Comparison of ENCODE assay signal across 7 mouse cellular contexts in the genomic region with DNA sequence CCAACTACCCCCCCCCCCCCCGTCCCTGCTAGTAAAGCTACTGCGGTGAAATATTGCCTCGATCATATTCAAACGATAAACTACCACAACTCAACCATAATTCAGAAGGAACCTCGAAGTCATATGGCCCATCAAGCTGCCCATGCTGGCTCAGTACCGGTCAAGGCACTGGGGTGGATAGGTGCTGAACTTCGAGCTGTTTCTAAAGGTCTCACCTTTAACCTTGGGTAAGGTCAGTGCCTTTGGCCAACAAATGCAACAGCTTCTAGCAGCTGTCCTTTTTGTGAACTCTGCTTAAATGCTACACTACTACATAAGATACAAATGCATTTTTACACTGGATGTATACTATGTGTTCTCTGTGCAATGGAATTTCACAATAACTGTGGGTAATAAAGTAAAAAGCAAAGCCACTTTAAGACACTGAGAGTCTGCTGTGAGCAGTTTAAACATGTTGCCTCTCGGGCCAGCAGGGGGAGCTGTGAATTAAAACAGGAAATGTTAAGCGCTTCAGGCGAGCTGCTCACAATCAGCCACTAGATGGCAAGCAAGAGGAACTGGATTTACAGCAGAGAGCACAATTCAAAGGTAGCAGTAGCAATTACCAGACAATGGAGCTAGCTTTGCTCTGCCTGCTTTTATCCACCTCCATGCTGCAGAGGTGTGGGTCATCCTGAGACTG. TPM values are rescaled to one million over a fixed set of nuclear protein-coding genes. Genes with fewer than 3 reads are reported as not detected.
A peak's percentile ranks its signal among the peaks of the same experiment; 100 is the strongest.
DNase-seq lines count a peak whose midpoint lies in the region; ATAC-seq and TF ChIP-seq lines count a peak whose summit lies in the region.

No protein-coding gene starts in this region.

- H3K27me3 ChIP-seq in intestine, postnatal 0 days (replicated peaks; ENCODE audit: control insufficient read depth, insufficient read depth, low read length) = no peaks in the 10 kb centered on the region
- H3K27me3 ChIP-seq in midbrain, embryonic 13.5 days = no peaks in the 10 kb centered on the region

- peak; percentile 92 for DNase-seq in adrenal gland, postnatal 10 days
- peak; percentile 85 for DNase-seq in embryo, embryonic 9.5 days (ENCODE audit: extremely low spot score)
- DNase-seq in gastrocnemius, postnatal 4 days (ENCODE audit: low spot score in 2 of 2) = peak; percentile 71 to 88
- peak; percentile 85 to 90 for DNase-seq in left cerebral cortex, postnatal 36 days (ENCODE audit: low spot score in 2 of 2)
- peak; percentile 73 to 93 for DNase-seq in spleen, adult 18-20 months

- no peak overlapping the region for H3K27ac ChIP-seq in intestine, postnatal 0 days (ENCODE audit: low read depth, low read length)
- H3K27ac ChIP-seq in midbrain, embryonic 13.5 days = peak overlapping the region; percentile 72; the same call in 1 of the 2 replicates

- peaks cover 32% of the 10 kb centered on the region for H3K36me3 ChIP-seq in intestine, postnatal 0 days (ENCODE audit: control insufficient read depth, insufficient read depth)
- H3K36me3 ChIP-seq in midbrain, embryonic 13.5 days = peaks cover 30% of the 10 kb centered on the region

- WGBS in intestine, postnatal 0 days = 56% methylated on average over 10 of the region's 10 CpGs
- 57% methylated on average over 10 of the region's 10 CpGs for WGBS in midbrain, embryonic 13.5 days

- H3K9ac ChIP-seq in intestine, postnatal 0 days (ENCODE audit: low read depth, low read length) = no peak overlapping the region
- no peak overlapping the region for H3K9ac ChIP-seq in midbrain, embryonic 13.5 days (replicated peaks)

- H3K4me3 ChIP-seq in intestine, postnatal 0 days (ENCODE audit: low read depth, low read length) = no peak overlapping the region
- H3K4me3 ChIP-seq in midbrain, embryonic 13.5 days (replicated peaks) = no peak overlapping the region

- H3K4me1 ChIP-seq in intestine, postnatal 0 days (replicated peaks; ENCODE audit: control insufficient read depth, insufficient read depth, low read length) = no peaks in the 10 kb centered on the region
- no peaks in the 10 kb centered on the region for H3K4me1 ChIP-seq in midbrain, embryonic 13.5 days (replicated peaks)

- no peaks in the 10 kb centered on the region for H3K9me3 ChIP-seq in intestine, postnatal 0 days (ENCODE audit: control insufficient read depth)
- H3K9me3 ChIP-seq in midbrain, embryonic 13.5 days = no peaks in the 10 kb centered on the region

- intact Hi-C loops in left cerebral cortex, postnatal 36 days (cut with DNase I) = no loop called here

- peak; percentile 99 for TF ChIP-seq CTCF in intestine, postnatal 0 days (IDR thresholded peaks at IDR 0.05; ENCODE audit: low read depth)

- ATAC-seq in intestine, postnatal 0 days = peak; percentile 77
- peak; percentile 90 for ATAC-seq in midbrain, embryonic 13.5 days

- H3K4me2 ChIP-seq in intestine, postnatal 0 days (replicated peaks; ENCODE audit: low read depth) = no peak overlapping the region
- no peak overlapping the region for H3K4me2 ChIP-seq in midbrain, embryonic 13.5 days (replicated peaks)

RNA-seq across cellular contexts. Expression of a gene that starts 10.7 kb away (rescaled TPM):
- total RNA-seq in adrenal gland, postnatal 10 days (2021) = 1 to 10 TPM in 1 of 2 experiments, under 1 TPM in 1; 0.90 to 1.9 TPM
- 1 to 10 TPM in 1 of 2 experiments, under 1 TPM in 1; 0.91 to 1.1 TPM for total RNA-seq in gastrocnemius, postnatal 4 days (2021)
- polyA plus RNA-seq in intestine, postnatal 0 days (2015; fragmentation: Nextera tagmentation; extraction: Ambion mirVana) = not detected in 2 replicates
- total RNA-seq in left cerebral cortex, postnatal 36 days (2021) = 1 to 10 TPM in 1 of 2 experiments, under 1 TPM in 1; 0.52 to 1.6 TPM
- 0.23 TPM in 1 of 2 replicates, not detected in the other for polyA plus RNA-seq in midbrain, embryonic 13.5 days (2015; fragmentation: Nextera tagmentation; extraction: Ambion mirVana)

RNA-seq across cellular contexts. Expression of a gene that starts 10.8 kb away (rescaled TPM):
- 100 to 1,000 TPM; 145 to 151 TPM for total RNA-seq in adrenal gland, postnatal 10 days (2021)
- 100 to 1,000 TPM; 120 to 128 TPM for total RNA-seq in gastrocnemius, postnatal 4 days (2021)
- polyA plus RNA-seq in intestine, postnatal 0 days (2015; fragmentation: Nextera tagmentation; extraction: Ambion mirVana) = 90.3 and 90.7 TPM in 2 replicates
- 10 to 100 TPM; 91.3 to 94.5 TPM for total RNA-seq in left cerebral cortex, postnatal 36 days (2021)
- polyA plus RNA-seq in midbrain, embryonic 13.5 days (2015; fragmentation: Nextera tagmentation; extraction: Ambion mirVana) = 109 and 111 TPM in 2 replicates
